In genomic region chr7:4915669-4916416, GRCm38 (mm10) we compare ENCODE assay signal across 8 mouse cellular contexts. TPM values are rescaled to one million over a fixed set of nuclear protein-coding genes. Genes with fewer than 3 reads are reported as not detected.
DNase-seq lines count a peak whose midpoint lies in the region; ATAC-seq and TF ChIP-seq lines count a peak whose summit lies in the region.

No protein-coding gene starts in this region.

- H3K27me3 ChIP-seq in kidney, embryonic 16.5 days (ENCODE audit: insufficient read depth, low read length), result no peaks in the 10 kb centered on the region

- H3K27ac ChIP-seq in layer of hippocampus, adult 2 months, result peak overlapping the region; percentile 93
- peak overlapping the region; percentile 98 for H3K27ac ChIP-seq in kidney, embryonic 16.5 days (ENCODE audit: low read length)

- peak overlapping the region; percentile 92 for H3K4me3 ChIP-seq in layer of hippocampus, adult 2 months
- H3K4me3 ChIP-seq in kidney, embryonic 16.5 days (ENCODE audit: low read length), result peak overlapping the region; percentile 80

- WGBS in kidney, embryonic 16.5 days, result 5% methylated on average over 14 of the region's 14 CpGs

- peak; percentile 7 for ATAC-seq in activated CD4-positive, CD25-positive, alpha-beta regulatory T cell, adult 4 months
- peak; percentile 65 for ATAC-seq in erythroblast, adult 5-6 weeks (replicated peaks; ENCODE audit: low FRiP score, poor library complexity, severe bottlenecking)
- peak; percentile 69 for ATAC-seq in kidney, embryonic 16.5 days (ENCODE audit: low FRiP score, low TSS enrichment)
- no peak for ATAC-seq in monocyte, adult 5-6 weeks (replicated peaks; ENCODE audit: insufficient number of reproducible peaks, low FRiP score, low TSS enrichment, poor library complexity, severe bottlenecking)

- peak overlapping the region; percentile 65 for H3K4me2 ChIP-seq in kidney, embryonic 16.5 days (replicated peaks; ENCODE audit: low read depth, low read length)

- H3K4me1 ChIP-seq in kidney, embryonic 16.5 days (ENCODE audit: insufficient read depth, low read length), result peaks cover 20% of the 10 kb centered on the region

- peaks cover 36% of the 10 kb centered on the region for H3K36me3 ChIP-seq in kidney, embryonic 16.5 days (ENCODE audit: insufficient read depth, low read length)

- H3K9me3 ChIP-seq in kidney, embryonic 16.5 days (ENCODE audit: low read length), result no peaks in the 10 kb centered on the region

- no peak for DNase-seq in layer of hippocampus, adult 2 months (ENCODE audit: low spot score in 2 of 2)
- no peak for DNase-seq in layer of hippocampus, adult 11-12 months (ENCODE audit: low spot score)
- DNase-seq in mesoderm, embryonic 11.5 days (ENCODE audit: low read depth, low spot score), result peak; percentile 70
- DNase-seq in adrenal gland, adult 8-10 months, result no peak

- TF ChIP-seq CTCF in layer of hippocampus, adult 2 months (conservative IDR thresholded peaks at IDR 0.05), result no peak

- H3K9ac ChIP-seq in kidney, embryonic 16.5 days (replicated peaks; ENCODE audit: low read length), result peak overlapping the region; percentile 96

RNA-seq across cellular contexts. Expression of gene Zfp628, which starts 0.8 kb away (rescaled TPM):
- total RNA-seq in layer of hippocampus, adult 2 months (2021), result 10 to 100 TPM; 15.0 to 15.8 TPM
- polyA plus RNA-seq in activated CD4-positive, CD25-positive, alpha-beta regulatory T cell, adult 4 months (2017; shearing (Covaris generic)), result 1 to 10 TPM; 1.9 TPM
- total RNA-seq in erythroblast, adult 5-6 weeks (2015; ENCODE audit: low replicate concordance), result 1.7 and 2.3 TPM in 2 replicates
- total RNA-seq in erythroblast, adult 5-6 weeks (2017; ENCODE audit: low replicate concordance), result 1.5 and 2.0 TPM in 2 replicates
- polyA plus RNA-seq in kidney, embryonic 16.5 days (2015; fragmentation: Nextera tagmentation; extraction: Ambion mirVana), result 3.6 and 4.2 TPM in 2 replicates
- 10 to 100 TPM; 14.4 to 20.6 (median 16.2) TPM for total RNA-seq in adrenal gland, adult 8-10 months (2022)
- total RNA-seq in monocyte, adult 5-6 weeks (2017), result 2.6 to 6.0 TPM (median 5.9 TPM) in 3 replicates

RNA-seq across cellular contexts. Expression of gene Nat14, which starts 6.0 kb away (rescaled TPM):
- 100 to 1,000 TPM; 103 to 114 TPM for total RNA-seq in layer of hippocampus, adult 2 months (2021)
- polyA plus RNA-seq in activated CD4-positive, CD25-positive, alpha-beta regulatory T cell, adult 4 months (2017; shearing (Covaris generic)), result not detected
- 1.7 TPM in 1 of 2 replicates, not detected in the other for total RNA-seq in erythroblast, adult 5-6 weeks (2015; ENCODE audit: low replicate concordance)
- 2.5 TPM in 1 of 2 replicates, not detected in the other for total RNA-seq in erythroblast, adult 5-6 weeks (2017; ENCODE audit: low replicate concordance)
- 5.8 and 6.2 TPM in 2 replicates for polyA plus RNA-seq in kidney, embryonic 16.5 days (2015; fragmentation: Nextera tagmentation; extraction: Ambion mirVana)
- 10 to 100 TPM in 2 of 4 experiments, 1 to 10 TPM in 2; 8.5 to 13.3 (median 10.4) TPM for total RNA-seq in adrenal gland, adult 8-10 months (2022)
- total RNA-seq in monocyte, adult 5-6 weeks (2017), result 0.49 TPM in 1 of 3 replicates, not detected in the others

RNA-seq across cellular contexts. Expression of gene Gm36210, which starts 9.5 kb away (rescaled TPM):
- total RNA-seq in layer of hippocampus, adult 2 months (2021), result under 1 TPM in 1 of 2 experiments, not detected in 1; 0.28 TPM
- not detected for polyA plus RNA-seq in activated CD4-positive, CD25-positive, alpha-beta regulatory T cell, adult 4 months (2017; shearing (Covaris generic))
- total RNA-seq in erythroblast, adult 5-6 weeks (2015; ENCODE audit: low replicate concordance), result not detected in 2 replicates
- total RNA-seq in erythroblast, adult 5-6 weeks (2017; ENCODE audit: low replicate concordance), result not detected in 2 replicates
- polyA plus RNA-seq in kidney, embryonic 16.5 days (2015; fragmentation: Nextera tagmentation; extraction: Ambion mirVana), result not detected in 2 replicates
- under 1 TPM in 1 of 4 experiments, not detected in 3; 0.26 TPM for total RNA-seq in adrenal gland, adult 8-10 months (2022)
- total RNA-seq in monocyte, adult 5-6 weeks (2017), result not detected in 3 replicates

RNA-seq across cellular contexts. Expression of gene Ssc5d, which starts 9.7 kb away (rescaled TPM):
- 1 to 10 TPM; 2.4 to 3.5 TPM for total RNA-seq in layer of hippocampus, adult 2 months (2021)
- under 1 TPM in 1 of 2 experiments, not detected in 1; 0.10 TPM for polyA plus RNA-seq in activated CD4-positive, CD25-positive, alpha-beta regulatory T cell, adult 4 months (2017; shearing (Covaris generic))
- not detected in 2 replicates for total RNA-seq in erythroblast, adult 5-6 weeks (2015; ENCODE audit: low replicate concordance)
- total RNA-seq in erythroblast, adult 5-6 weeks (2017; ENCODE audit: low replicate concordance), result 0.28 TPM in 1 of 2 replicates, not detected in the other
- 2.3 and 2.8 TPM in 2 replicates for polyA plus RNA-seq in kidney, embryonic 16.5 days (2015; fragmentation: Nextera tagmentation; extraction: Ambion mirVana)
- 1 to 10 TPM; 1.7 to 4.5 (median 2.2) TPM for total RNA-seq in adrenal gland, adult 8-10 months (2022)
- not detected in 3 replicates for total RNA-seq in monocyte, adult 5-6 weeks (2017)

RNA-seq across cellular contexts. Expression of gene Isoc2a, which starts 38.9 kb away (rescaled TPM):
- 10 to 100 TPM; 13.0 to 13.4 TPM for total RNA-seq in layer of hippocampus, adult 2 months (2021)
- under 1 TPM; 0.20 to 0.69 TPM for polyA plus RNA-seq in activated CD4-positive, CD25-positive, alpha-beta regulatory T cell, adult 4 months (2017; shearing (Covaris generic))
- not detected in 2 replicates for total RNA-seq in erythroblast, adult 5-6 weeks (2015; ENCODE audit: low replicate concordance)
- 2.4 and 3.2 TPM in 2 replicates for total RNA-seq in erythroblast, adult 5-6 weeks (2017; ENCODE audit: low replicate concordance)
- 1.2 and 1.4 TPM in 2 replicates for polyA plus RNA-seq in kidney, embryonic 16.5 days (2015; fragmentation: Nextera tagmentation; extraction: Ambion mirVana)
- 10 to 100 TPM; 21.8 to 38.6 (median 30.3) TPM for total RNA-seq in adrenal gland, adult 8-10 months (2022)
- total RNA-seq in monocyte, adult 5-6 weeks (2017), result 4.5 to 8.4 TPM (median 7.9 TPM) in 3 replicates

Comparison
In these comparisons a context has a peak if more than half of its experiments do, and no peak if none do; other contexts are left out.
1. RNA of gene Nat14, which starts 6.0 kb away (total RNA-seq): 103 to 114 TPM in layer of hippocampus, adult 2 months; 8.5 to 13.3 TPM in adrenal gland, adult 8-10 months, 1.7 to 2.5 TPM in erythroblast, adult 5-6 weeks and 0.49 TPM in monocyte, adult 5-6 weeks; every median in the first group is over 4 times any median in the second.